Mouse (Mus musculus): ENCODE measurements around the gene Bsn.

Bsn gene

DNA sequence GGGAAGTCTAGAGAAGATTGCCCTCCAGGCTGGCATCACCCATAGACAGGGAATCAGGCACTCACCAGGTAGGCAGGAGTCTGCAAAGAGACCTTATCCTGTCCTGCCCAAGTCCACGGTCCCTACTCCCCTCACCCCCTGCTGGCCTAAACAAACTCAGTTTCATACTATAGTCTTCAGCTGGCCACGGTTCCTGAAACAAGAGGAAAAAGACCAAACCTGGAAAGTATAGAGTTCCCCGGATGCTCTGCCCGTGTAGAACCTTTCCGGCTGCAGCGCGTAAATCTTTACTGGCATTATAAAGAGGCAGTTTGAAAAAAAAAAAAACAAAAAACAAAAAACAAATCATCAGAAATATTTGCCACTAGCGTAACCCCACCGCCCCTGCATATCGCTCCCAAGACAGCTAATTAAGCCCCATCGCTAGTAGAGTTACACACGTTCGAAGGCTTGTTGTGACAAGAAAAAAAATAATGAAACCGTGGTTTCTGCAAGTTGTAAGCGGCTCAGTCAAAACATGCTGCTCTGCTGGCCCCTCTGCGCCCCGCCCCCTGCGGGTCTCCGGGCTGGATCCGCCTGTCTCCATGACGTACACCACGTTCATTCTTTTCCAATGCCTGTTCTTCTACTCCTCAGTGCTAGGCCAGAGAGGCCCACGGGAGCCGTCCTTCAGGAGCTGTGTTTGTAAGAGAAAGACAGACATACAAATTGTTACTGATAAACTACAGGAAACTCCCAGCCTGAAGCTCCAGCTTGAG, 6.9 kb upstream of the Bsn start:
- peak; percentile 31 for DNase-seq

DNA sequence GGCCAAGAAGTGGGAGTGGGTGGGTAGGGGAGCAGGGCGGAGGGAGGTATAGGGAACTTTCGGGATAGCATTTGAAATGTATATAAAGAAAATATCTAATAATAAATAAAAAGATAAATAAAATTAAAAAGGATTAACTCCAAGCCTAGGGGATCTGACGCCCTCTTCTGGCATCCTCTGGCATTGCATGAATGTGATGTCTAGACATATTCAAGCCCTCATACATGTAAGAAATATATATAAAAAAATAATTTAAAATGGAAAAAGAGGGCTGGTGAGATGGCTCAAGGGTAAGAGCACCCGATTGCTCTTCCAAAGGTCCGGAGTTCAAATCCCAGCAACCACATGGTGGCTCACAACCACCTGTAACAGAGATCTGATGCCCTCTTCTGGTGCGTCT, 6.0 kb upstream of the Bsn start:
- peak; percentile 58 for DNase-seq

DNA sequence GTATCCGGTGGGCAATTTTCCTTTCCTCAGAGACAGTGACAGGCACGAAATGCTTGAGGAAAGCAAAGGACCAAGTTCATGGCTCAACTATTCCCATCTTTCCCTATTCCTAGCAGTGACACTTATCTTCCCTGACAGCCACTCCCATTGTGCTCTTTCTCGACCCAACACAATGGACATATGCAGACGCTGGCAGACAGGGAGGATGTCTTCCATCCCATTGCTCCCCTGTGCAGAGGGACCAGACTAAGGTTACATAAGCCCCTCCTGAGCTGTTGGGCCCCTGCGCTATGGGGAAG, 747 bp downstream of the Bsn start:
- DNase-seq: peak; percentile 75

DNA sequence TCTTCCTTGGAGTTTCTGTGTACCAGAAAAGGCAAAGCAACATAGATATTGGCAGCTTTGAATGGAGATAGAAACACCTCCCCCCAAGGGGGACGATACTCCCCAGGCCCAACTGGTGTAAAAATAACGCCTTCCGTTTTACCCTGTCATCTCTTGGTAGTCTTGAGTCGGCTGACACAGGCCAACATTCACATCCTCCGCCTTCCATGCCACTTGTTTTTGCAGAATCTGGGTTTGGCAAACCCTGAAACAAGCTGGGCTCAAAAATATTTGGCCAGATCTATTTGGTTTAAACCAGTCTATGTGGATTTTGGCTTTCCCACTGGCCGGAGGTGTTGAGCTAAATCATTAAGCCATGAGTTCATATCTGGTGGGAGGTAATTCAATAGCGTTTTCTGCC, 1.2 kb downstream of the Bsn start:
- DNase-seq: no peak

DNA sequence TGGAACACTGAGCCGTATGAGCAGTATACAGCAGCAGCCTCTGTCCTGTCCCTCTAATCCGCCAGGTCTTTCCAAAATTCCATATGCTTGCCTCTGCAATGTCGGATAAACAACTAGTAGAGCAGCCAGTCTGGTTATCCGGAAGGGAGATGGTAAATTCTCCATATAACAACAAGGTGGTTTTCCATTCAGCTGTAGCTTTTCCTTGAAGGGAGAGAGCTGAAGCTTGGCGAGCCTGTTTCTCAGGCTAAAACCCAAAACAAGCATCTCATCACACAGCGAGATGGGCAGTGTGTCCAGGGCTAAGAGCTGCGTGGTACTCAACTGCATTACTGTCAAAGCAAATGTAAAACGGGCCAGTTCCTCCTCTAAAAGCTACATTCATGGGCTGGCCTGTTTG, 1.7 kb downstream of the Bsn start:
- no peak for DNase-seq

DNA sequence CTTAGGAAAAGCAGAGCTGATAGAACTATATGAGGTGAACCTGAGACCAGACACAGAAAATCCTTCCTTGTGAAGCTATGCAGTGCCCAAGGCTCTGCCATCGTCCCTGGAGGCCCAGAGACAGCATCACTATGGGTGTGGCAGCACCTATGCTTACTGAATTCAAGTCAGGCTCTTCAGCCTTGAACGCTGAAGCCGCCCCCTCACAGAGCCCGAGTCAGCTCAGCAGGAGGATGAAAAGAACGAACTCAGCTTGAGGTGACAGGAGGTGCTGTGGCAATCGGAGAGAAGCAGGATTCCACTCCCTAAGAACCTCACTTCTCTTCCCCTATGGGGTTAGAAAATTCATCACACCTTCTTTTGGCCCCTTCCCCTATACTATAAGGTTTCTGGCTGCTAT, 2.6 kb downstream of the Bsn start:
- no peak for DNase-seq

DNA sequence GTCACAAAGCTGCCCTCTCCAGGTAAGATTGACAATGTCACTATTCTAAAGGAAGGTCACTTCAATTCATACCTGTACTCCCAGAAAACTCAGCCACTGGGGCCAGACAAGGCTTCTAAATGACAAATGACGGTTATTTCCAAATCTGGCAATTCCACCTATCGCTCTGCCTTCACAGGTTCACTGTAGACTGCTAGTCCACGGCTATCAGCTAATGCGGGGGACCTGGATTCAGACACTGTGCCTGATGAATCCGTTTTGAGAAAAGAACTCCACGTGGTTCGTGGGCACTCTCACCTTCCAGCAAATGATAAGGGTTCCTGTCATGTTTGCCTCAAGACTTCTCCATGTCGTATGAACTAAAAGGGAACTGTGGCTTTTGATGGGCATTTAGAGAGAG, 4.4 kb downstream of the Bsn start:
- no peak for DNase-seq

DNA sequence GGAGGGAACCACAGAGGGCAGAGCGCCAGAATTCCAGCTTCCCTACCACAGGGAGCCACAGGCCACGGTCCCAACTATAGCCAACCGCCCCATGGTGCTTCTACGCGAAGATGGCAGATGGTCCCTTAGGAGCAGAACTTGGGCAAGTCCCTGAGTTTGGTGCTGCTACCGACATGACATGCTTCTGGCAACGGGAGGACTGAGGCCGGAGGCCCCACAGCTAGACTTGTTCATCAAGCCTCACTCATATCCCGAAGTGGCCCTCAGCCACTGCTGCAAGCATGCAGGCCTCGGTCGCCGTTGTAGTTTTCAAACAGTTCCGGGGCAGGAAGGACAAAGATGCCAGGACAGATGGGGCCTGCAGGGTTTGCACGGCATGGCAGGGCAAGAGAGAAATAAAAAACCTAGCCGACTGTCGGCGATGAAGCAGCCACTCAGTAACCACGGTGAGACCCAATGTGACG, 6.6 kb downstream of the Bsn start:
- no peak for DNase-seq

- DNase-seq: no peak
Observed at GRCm38 (mm10) chr9:108182806-108183506, 7.2 kb downstream of the Bsn start.

DNA sequence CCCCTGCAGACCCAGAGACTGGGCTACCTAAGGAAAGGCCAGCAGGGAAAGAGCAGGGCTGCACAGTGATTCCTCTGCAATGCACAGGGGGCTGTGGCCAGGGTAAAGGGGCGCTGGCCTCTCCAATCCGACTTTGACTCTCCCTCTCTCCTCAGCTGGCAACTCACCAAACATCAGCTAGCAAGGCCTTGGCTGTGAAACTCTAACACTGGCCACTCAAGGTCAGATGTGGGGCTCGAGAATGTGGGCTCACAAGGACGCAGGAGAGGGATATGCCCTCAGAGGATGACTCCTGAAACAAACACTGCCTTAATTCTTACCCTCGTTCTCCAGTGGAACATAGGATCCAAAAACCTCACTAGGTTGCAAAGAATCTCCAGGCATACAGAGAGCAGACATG, 11.8 kb downstream of the Bsn start:
- DNase-seq: no peak

GRCm38 (mm10) chr9:108175116-108175838, 14.9 kb downstream of the Bsn start:
- no peak for DNase-seq

DNA sequence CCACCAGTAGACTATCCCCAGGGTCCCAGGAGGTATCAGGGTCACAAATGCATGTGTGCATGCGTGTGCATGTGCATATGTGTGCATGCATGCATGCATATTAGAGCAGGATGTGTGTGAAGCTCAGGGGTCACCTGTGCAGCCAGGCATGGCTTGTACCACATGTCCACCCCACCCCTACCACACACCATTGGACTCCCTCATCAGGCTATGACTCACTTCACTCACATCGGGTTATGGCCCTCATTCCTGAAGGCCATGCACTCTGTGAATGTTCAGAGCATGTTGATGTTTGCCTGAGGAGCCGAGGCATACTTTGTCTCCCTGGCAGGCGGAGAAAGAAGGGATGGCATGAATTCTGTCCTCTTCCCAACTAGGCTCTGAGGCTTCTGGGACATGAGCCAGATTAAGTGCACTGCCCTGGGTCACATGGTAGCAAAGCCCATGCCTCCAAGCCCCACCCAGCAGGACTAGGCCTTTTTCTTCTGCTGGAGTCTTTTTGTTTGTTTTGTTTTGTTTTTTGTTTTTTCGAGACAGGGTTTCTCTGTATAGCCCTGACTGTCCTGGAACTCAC, 17.3 kb downstream of the Bsn start:
- DNase-seq: no peak

DNA sequence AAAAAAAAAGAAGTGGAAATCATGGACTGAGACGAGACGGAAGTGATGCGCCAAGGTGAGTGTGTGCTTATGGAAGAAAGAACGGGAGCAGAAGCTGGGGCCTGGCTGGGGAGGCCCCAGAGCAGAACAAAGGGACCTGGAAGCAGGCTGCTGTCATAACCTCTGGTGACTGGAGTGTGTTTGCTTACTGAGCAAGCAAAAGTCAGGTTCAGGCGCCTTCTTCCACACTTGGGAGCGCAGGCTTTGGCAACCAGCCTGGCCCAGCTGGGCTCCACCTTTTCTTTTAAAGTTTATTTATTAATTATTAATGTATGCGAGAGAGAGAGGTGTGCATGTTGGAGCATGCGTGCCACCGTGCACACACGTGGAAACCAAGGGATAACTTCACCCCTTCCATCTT, 20.4 kb downstream of the Bsn start:
- no peak for DNase-seq

- no peak for DNase-seq
Observed at GRCm38 (mm10) chr9:108165143-108165542, 25.0 kb downstream of the Bsn start.

DNA sequence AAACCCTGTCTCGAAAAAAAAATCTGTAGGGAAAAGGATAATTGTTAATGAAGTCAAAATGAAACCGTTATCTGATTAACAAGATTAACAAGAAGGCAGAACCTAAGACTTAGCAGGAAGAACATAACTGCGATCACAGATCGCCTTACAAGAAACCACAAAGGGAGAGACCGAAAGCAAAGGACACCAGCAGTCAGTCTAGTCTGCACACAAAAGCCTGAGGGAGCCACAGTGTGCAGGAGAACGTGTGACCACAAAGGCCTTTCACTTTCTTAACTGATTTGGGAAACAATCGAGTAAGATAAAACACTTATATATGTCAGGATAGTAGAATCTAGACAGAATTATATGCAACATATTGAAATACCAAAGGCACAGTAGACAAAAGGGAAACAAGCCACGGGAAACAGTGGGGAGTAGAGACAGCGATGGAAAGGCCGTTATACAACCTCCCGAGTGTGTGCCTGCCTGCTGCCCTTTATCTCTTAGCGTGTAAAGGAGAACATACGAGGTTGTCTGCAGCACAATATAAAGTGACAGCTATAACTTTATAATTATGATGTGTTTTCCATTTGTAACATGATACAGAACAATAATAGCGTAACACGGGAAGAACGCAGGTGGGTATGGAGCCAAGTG, 26.4 kb downstream of the Bsn start:
- DNase-seq: no peak

DNA sequence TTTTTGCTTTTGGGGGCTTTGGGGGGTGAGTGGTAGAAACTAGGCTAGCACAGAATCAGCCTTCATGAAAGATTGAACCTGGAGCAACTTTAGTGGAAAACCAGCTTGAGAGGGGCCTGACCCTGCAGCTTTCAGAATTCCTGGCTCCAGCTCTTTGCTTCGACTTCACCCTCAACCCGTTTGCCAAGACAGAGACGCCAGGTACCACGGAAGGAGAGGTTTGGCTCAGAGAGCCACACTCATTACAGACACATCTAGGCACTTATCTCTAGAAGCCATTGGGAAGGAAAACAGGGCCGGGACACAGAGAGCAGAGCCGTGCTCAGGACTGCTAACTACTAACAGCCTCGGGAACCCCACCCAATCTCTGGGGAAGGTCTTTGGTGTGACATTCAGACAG, 32.3 kb downstream of the Bsn start:
- peak; percentile 78 for DNase-seq

GRCm38 (mm10) chr9:108157451-108157850, 32.7 kb downstream of the Bsn start:
- DNase-seq: peak; percentile 84

- DNase-seq: peak; percentile 82
Observed at GRCm38 (mm10) chr9:108156786-108157185, 33.4 kb downstream of the Bsn start.

GRCm38 (mm10) chr9:108154814-108155213, 35.4 kb downstream of the Bsn start:
- DNase-seq: no peak

DNA sequence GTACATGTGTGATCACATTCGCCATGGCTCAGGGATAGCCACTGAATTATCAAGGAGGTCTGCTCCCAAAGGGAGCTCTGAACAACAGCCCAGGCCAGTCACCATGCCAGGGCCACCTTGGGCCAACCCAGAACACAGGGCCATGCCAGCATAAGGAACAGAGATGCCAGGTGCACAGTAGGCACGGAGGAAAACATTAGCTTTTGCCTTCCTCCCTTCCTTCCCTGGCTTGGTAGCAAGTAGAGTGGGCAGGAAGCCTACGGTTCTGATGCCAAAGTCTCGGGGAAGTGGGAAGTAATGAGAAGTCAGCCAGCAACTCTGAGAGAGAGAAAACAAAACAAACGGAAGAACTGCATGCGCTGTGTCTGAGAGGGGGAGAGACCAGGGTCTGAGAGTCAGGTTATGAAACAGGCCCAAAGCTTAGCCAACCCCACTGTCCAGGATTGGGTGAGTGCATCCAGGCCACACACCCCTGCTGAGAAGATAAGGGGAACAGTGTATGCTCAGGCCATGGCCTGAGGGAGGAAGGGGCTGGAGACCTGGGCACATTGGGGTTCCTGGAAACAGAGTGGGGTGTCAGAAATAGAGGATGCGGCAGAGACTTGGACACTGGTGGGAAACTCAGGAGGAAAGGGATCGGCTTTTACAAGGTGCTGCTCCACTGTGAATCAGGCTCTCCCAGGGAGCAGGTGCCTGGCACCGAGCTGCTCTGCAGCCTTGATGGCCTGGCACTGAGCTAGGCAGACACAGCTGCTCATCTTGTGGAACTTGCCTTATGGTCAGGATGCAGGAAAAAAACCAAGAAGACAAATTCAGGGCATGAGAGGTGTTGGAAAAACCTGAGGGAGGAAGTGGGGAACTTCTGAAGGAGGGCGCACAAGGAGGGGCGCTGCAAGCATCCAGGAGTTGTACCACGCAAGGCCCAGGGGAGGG, 36.4 kb downstream of the Bsn start:
- DNase-seq: peak; percentile 98

- DNase-seq: no peak
Observed at GRCm38 (mm10) chr9:108150486-108150885, 39.7 kb downstream of the Bsn start.

DNA sequence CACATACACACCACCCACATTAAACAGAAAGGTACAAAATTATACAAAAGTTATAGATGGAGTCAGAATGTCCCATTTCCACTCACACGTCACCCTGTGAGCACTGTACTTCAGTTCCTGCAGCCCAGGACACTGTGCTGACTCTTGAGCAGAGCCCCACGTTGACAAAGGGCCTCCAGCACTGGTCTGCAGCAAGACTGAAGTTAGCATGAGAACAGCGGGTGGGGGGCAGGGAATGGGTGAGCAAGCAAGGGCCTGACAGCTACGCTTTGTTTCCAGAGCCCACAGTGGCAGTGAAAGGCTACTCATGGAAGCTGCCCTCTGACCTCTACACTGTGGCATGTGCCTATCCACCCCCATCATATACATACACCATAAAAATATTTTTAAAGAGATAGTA, 40.4 kb downstream of the Bsn start:
- DNase-seq: no peak
